Mouse (Mus musculus) cerebellum, adult 2 months (tissue): Measurements from ENCODE around the gene Pcna.

Experiments
- CTCF ChIP-seq: fragments of 200-500 bp; IDR thresholded peaks from 2 replicates; pipeline ENCODE4 v1.5.1; 2011; ENCODE audit warnings: low read depth, mild to moderate bottlenecking, control low read depth, low read length, moderate library complexity, borderline replicate concordance; ENCODE audit not compliant: insufficient read depth
- POLR2A ChIP-seq: fragments of 200-500 bp; IDR thresholded peaks from 2 replicates; pipeline ENCODE4 v1.6.1; 2011; ENCODE audit warnings: low read length, control low read depth, borderline replicate concordance; ENCODE audit not compliant: insufficient read depth

DNA sequence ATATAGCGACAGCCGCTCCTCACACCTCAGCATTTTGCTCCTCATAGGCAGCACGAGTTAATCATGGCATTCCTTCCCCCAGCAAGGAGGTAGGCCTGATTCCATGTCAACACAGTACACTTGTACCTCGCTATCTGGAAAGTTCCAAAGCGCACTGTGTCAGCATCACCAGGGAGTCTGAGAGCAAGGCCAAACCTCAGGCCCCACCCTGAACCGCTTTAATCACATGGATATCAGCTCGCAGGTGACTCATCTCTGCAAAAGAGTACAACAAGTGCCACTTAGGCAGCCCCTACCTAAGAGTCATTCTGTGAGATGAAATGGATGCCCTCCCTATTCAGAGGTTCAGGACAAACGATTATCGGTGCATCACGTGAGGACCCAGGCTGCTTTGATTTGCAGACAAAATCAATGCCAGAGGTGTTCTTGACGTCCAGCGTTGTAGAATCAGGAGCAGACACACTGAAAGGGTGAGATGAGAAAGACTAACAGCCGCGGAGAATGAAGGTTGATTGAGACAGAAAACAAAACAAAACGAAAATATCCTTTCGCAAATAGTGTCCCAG lies 46.7 kb downstream of the Pcna start:
- TF ChIP-seq CTCF: no peak
- no peak for TF ChIP-seq POLR2A
